Mouse (Mus musculus) kidney, adult 9 months (tissue): Measurements from ENCODE around the gene Ldlrad3.
A peak's percentile ranks its signal among the peaks of the same experiment; 100 is the strongest.

ENCODE experiments used
- DNase-seq: peaks from one replicate; pipeline ENCODE4 v3.0.0; 2022

Gene Ldlrad3

GRCm38 (mm10) chr2:102064826-102065441 is 121.3 kb downstream of the Ldlrad3 start:
- DNase-seq: no peak

GRCm38 (mm10) chr2:102063906-102064505 is 122.2 kb downstream of the Ldlrad3 start:
- peak; percentile 80 for DNase-seq

DNA sequence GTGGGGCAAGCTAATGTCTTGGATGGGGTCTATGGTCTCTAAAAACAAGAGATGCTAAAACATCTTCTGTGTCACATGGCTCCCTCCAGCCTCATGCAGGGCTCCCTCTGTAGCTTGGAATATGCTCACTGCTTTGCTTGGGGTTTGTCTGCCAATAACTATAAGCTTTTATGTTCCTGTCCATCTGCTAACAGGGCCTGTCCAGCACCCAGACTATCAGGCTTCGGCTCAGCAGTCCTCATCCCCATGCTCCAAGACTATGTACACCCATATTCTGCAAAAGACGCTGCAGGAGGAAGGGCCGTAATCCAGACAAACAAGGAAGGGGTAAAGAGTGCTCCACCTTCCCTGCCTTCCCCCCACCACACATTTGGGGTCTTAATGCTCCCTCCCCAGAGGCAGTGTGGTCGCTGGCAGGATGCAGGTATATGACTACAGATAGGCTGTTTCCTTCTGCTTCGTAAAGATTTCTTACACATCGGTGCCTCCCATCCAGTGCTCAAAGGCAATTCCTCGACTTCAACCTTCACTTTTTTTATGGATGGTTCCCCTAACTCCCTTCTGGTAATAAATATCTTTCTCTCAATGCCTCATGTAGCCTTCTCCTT is 123.2 kb downstream of the Ldlrad3 start:
- DNase-seq: no peak

DNA sequence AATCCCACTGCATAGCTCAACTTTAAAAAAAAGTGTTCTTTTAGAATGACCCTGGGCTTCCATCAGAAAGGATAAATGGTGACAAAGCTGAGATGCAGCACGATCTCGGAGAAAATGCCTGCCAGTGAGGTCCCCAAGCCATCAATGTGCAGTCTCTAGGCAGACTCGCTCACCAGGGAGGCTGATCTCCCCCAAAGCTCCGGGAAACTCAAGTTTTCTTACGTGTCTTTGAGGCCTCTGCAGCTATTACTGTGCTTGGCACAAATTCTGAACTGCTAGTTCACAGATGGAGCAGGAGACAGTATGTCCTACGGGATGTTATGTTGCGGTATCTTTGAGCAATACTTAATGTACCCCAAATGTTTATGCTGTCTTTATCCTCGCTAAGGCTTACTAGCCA is 124.3 kb downstream of the Ldlrad3 start:
- DNase-seq: no peak

- no peak for DNase-seq
Observed at GRCm38 (mm10) chr2:102057746-102058145, 128.4 kb downstream of the Ldlrad3 start.

DNA sequence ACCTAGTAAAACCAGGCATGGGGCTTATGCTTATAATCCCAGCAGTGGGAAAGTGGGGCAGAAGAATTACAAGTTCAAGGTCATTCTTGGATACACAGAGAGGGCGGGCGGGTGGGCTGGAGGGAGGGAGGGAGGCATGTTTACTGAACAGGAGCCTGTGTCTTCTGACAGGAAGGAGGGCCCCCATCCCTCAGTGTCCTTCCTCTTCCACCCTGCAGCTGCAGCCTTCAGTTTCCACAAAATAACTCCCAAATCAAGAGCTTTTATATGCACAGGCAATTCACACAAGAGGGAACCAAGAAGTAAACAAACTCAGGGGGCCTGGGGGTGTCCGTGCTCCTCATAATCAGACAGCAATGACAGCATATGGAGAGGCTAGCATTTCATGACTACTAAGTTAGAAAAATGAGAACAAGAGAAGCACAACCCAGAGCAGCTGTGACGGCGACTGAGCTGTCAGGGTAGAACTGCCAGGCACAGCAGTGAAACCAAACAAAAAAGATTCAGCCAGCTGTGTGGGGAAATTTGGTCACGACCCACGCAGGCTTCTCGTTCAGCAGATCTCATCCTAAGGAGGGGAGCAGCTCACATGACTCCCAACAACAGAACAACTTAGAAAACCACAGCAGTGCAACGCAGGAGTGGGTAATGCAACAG is 129.0 kb downstream of the Ldlrad3 start:
- no peak for DNase-seq

- DNase-seq: no peak
Observed at GRCm38 (mm10) chr2:102056144-102056543, 130.0 kb downstream of the Ldlrad3 start.

DNA sequence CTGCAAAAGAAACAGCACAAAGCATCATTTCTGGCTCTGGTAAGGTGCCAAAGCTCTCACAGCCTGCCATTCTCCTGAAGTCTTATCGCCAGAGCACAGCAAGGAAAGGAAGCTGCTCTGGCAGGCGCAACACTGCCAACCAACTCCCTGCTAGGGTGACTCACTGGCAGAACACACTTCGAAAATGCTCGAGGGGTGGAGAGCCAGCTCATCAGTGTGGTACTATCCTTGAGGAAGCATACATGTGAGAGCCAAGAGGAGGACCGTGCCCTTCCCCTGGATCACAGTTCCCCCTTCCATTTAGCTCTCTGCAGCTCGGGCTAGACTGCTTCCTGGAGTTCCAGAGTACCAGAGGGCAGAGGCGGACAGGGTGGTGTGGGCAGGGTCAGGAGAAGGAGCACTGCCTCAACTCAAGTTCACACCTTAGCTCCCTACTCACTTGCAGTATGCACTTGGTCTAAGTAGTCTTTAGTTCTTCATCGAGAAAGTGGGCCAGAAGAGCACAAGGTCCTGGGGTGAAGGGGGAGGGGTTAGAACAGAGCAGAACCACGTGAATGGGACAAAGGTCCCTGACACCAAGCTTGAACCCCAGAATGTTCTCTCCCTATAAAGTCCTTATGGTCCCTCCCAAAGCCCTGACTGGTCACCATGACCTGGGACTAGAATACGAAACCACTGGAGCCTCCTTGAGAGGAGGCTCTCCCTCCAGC is 133.1 kb downstream of the Ldlrad3 start:
- peak; percentile 53 for DNase-seq

DNA sequence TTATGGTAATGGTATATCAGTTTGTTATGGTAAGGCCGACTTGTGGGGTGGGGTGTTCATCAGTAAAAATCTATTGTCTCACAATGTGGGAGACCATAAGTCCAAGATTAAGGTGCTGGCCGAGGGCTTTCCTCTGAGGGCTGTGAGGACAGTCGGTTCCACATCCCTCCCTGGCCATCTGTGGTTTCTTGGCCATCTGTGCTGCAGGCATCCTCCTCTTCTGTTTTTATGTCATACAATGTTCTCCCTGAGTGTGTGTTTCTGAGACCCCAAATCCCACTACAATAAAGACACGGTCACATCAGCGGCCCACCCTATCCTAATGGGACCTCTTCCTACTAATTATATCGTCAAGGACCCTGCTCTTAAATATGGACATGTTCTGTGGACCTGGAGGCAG is 133.8 kb downstream of the Ldlrad3 start:
- DNase-seq: no peak

- DNase-seq: no peak
Observed at GRCm38 (mm10) chr2:102049866-102050550, 136.2 kb downstream of the Ldlrad3 start.

DNA sequence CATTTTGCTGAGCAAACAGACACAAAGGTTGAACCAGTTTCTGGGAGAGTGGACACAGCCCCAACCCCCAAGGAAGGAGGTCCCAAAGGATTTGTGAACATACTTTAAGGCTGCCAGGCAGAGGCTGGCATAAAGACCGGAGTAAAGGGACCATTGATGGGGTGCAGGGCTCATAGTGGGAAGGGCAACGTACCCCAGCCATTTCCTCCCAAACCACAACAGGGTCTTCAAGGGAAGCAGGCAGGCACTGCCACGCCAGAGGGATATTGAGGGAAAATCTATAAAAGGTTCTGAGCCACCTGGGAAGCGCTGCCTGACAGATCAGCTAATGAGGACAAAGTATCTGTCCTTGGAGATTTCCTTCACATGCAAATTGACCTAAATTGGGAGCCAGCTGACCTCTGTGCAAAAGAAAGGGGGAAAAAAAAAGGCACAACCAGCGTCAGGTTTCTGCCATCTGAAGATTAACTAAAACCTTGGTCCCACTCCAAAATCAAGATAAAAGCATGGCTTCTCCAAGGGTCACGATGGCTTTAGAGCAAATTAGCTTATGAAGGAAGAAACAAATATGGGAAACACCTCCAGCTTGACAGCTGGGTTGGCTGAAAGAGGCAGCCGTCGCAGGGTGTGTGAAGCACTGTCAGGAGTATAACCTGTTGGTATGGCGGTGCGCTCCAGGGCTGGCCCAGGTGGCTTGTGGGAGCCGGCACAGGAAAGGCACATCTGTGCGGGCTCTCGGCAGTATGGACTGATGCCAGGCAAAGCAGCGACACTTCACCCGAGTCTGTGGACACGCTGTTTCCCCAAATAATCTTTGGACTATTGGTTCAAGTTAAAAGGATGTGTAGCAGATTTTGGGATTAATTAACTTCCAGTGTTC is 137.6 kb downstream of the Ldlrad3 start:
- DNase-seq: peak; percentile 83

- DNase-seq: no peak
Observed at GRCm38 (mm10) chr2:102046481-102046880, 139.7 kb downstream of the Ldlrad3 start.

GRCm38 (mm10) chr2:102040456-102040855 is 145.7 kb downstream of the Ldlrad3 start:
- DNase-seq: no peak

- no peak for DNase-seq
Observed at GRCm38 (mm10) chr2:102040011-102040410, 146.2 kb downstream of the Ldlrad3 start.

DNA sequence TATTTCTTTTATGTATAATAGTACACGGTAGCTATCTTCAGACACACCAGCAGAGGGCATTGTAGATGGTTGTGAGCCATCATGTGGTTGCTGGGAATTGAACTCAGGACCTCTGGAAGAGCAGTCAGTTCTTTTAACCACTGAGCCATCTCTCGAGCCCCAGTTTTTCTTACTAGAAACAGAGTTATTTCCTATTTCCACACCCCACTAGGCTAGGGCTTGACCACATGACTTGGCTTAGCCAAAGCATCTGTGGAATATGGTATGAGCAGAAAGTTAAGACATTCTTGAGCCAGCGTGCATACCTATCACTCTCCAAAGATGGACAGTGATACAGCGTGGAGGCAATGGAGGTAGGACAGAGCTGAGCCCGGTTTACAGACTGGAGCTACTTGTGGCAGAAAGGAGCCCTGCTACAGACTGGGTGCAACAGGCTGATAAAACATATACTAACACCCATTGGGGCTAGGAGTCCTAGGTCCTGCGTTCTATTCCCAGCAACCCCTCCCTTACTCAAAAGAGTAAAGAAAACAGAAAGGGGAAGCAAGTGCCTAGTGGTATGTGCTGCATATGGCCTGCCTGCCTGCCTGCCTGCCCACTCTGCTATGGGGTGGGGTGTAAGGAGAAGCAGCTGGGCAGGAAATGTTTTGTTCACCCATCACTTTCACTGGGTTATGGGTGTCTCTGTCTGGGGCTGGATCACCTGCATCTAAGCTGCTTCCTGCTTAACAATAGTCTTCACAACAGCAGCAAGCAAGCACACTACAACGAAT is 147.1 kb downstream of the Ldlrad3 start:
- no peak for DNase-seq

DNA sequence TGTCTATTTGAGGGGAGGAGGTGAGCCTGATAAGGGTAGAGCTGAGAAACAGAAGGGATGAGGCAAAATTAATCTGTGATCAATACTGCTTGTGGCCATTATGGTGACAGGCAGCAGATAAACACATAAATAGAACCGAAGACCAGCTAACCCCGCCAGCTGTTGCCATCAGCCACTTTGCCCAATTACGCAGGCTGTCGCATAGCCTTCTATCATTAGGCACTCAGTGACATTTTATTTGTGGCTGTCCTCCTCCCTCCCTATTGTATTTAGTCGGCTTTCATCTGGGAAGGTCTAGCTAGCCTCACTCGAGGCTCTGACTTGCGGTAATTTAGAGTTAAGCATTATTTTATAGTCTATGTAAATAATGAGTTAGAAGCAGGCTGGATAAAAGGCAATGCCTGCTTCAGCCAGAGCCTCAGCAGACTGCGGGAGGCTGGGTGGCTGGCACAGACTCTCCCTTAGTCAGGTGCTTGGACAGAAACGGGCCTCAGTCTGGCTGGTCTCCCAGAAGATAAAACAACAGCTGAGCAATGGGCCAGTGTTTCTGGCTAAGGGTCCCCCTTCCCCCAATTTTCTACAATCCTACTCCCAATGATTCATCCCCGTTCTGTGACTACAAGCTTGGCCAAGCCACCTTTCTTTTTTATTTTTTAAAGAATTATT is 147.8 kb downstream of the Ldlrad3 start:
- DNase-seq: peak; percentile 56

DNA sequence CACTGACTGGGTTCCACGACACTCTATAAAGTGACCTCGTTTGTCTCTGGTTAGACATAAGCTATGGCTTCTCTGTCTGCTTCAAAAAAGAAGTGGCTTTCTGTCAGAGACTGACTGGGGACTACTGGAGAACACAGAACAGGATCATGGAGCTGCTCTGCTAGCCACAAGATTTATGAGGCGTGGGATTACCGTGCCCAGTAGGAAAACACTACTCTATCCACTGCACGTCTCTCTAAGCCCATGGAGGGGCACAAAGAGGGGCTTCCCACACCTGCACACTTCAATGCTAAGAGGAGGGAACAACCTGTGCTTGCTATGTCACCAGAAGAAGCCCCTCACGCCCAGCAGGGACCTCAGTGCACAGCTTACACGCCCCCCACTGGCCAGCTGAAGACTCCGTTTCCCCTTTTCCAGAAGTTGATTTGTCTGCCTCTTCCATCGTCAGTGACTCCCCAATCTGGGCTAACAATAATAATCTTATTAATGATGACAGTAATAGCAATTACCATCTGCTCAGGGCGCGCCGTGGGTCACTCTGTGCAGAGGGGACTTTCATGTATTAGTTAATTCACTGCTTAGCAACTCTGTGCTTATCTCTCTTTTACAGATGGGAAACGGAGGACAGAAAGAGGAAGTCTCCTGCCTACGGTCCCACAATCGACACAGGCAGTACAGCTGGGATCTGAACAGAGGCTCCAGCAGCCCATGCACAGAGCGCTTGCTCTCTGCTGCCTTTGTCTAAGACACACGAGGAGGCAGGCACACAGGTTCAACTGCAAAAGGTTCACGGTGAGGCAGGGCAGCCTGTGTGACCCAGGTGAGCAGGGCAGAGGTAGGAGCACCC is 149.3 kb downstream of the Ldlrad3 start:
- no peak for DNase-seq

DNA sequence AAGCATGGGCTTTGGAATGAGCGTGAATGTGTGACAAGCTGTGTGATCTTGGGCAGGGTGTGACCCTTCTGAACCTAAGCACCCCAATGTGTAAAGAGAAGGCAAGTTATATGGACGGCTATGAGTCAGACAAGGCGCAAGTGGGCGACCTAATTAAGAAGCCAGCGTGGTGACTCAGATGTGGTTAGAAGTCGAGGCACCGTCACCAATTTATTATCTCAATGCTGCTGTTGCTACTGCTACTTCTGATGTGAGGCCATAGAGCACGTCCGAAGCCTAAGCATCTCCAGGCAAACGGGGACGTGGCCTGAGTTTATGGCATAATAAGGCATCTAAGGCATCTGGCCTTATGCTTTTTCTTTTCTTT is 151.7 kb downstream of the Ldlrad3 start:
- DNase-seq: no peak

DNA sequence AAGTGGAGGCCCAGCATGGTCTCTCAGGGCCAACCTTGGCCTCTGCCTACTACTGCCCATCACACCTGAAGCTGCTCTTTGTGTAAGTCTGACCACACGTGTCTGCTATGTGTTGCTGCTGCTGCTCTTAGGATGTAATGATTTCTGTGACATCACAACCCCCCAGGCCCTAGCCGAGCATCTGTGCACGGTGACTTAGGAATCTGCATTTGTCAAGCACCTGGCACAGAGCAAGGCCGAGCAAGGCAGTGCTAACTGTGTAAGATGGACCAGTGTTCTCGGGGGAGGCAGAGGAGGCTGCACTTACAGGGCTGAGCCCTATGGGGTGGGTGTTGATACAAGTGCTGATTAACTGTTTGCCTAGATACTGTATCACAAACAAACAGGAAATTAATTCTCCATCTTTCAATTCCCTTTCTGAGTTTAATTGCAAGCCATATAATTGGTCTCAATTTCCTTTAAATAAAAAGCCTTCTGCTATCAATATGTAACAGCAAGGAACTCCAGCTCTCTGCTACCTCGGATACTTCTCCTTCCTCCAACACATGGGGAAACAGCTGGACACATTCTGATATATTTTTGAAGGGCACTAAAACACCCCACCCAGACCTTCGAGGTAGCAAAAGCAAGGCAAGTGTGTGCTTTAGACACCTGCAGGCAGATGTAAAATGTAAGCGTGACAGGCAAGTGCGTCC is 152.2 kb downstream of the Ldlrad3 start:
- no peak for DNase-seq
